Mouse (Mus musculus) kidney, postnatal 14 days (tissue): Measurements from ENCODE around the gene Zic1.

Experiments
- DNase-seq: peaks from one replicate; pipeline ENCODE4 v3.0.0; 2022; ENCODE audit warnings: mixed read lengths

Zic1 gene

DNA sequence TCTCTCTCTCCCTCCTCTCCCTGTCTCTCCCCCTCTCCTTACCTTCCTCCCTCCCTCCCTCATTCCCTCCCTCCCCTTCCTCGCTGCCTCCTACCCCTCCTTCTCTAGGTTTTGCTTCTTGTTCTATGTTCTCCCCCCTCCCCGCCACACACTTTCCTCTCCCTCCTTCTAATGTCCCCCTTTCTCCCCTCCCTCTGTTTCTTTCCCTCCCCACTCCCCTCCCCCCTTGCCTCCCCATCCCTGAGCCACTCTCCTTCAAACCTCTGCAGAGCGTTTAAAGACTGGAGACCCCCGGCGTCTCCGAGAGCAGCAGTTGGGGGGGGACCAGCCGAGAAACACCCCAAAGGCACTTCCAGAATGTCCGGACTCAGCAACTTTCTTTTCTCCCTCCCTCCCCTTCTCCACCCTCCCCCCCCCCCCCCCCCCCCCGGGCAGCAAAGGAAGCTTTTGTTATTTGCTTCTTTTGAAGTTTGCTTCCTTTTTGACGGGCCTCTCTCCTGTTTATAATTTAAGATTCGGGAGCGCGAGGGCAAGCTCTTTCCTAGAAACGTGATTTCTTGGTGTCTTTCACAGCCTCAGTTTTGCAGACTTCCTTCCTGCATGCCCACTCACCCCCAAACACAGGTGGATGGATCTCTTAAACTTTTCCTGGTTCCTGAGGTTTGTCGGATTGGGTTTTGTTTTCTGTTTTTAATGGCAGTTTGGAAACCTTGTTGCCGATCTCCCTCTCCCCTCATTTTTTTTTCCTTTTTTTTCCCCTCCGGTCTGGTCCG lies 802 bp upstream of the Zic1 start:
- no peak for DNase-seq

DNA sequence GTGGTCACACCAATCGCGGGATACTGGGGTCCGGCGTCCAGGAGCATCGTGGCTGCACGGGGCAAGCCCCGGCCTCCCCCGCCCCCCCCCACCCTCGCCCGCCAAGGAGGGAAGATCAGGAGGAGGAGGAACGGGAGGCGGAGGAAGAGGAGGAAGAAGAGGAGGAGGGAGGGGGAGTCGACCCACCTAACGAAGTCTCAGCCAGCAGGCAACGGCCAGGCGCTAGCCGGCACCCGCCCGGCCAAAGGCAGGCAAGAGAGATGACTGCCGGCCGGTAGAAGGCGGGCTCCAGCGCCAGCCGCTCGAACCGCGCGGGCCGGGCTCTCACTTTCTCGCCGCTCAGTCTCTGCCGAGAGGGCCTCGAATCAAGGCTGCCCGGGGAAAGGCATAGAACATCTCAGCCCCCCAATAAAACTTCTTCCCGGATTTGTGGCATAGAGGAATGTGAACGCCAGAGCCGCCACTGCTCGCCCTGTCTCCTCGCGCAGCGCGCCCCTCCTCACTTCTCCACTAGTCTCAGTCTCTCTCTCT lies 574 bp downstream of the Zic1 start:
- DNase-seq = no peak

DNA sequence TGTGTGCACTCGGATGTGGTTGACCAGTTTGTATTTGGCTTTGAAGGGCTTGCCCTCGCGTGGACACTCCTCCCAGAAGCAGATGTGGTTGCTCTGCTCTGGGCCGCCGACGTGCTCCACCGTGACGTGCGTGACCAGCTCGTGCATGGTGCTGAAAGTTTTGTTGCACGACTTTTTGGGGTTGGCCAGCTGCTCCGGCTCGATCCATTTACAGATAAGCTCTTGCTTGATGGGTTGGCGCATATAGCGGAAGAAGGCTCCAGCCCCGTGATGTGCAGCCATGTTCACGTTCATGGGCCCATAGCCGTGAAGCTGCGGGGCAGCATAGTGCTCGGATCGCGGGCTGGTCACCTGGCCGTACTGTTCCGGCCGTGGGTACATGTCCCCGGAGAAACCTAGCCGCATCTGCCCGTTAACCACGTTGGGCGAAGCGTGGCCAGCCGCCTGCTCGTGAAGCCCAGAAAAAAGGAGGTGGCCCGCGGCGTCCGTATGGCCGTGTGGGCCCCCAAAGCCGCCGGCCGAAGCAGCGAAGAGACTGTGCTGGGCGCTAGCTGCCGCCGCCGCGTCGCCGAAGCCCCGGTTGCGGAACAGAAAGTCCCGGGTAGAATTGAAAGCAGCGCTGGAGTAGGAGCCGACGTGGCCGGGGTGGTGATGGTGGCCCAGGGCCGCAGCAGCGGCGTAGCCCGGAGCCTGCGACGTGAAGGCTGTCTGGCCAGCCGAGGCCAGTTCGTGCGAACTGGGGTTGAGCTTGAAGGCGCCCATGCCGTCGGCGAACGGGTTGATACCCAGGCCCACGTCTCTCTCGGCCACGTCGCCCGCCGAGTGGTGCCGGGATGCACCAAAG lies 1.3 kb downstream of the Zic1 start:
- no peak for DNase-seq

DNA sequence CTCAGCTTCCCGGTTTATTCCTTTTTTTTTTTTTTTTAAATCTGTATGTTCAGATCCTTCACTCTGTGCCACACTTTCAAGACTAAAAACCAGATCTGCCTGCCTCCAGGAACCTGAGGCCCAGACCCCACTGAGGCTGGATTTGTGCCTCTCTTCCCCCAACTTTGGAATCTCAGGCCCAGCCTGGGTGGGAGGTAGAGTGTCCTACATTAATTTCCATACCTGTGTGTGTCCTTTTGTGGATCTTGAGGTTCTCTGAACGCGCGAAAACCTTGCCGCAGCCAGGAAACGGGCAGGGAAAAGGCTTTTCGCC lies 1.8 kb downstream of the Zic1 start:
- no peak for DNase-seq

DNA sequence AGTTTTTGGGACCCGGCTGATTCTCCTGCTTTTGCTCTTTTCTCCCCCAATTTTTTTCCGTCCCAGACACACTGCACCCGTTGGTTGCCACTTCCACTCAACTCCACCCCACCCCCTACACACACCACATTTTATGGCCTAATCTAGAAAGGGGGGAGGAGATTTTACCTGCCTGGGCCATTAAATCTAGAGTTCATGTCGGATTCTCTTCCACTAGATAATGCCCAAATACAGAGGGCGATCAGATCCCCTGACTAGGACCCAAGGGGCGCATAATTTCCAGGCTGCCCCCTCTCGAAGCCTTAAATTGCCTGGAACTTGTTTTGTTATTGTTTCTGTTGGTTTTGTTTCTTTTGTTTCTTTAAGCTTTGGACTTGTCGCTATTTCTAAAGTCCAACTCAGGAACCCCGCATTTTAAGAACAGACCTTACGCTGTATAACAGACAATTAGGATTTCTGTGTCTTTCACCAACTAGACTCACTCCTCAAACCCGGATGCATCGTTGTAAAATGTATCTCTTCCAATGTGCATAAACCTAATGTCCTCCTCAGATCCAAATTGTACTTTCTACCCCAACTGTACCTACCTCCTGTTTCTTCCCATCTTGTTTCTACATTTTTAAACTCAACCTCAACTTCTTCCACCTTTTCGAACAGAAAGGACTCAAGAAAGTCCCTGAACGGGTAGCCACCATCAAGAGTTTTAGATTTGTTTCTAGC lies 2.4 kb downstream of the Zic1 start:
- no peak for DNase-seq

DNA sequence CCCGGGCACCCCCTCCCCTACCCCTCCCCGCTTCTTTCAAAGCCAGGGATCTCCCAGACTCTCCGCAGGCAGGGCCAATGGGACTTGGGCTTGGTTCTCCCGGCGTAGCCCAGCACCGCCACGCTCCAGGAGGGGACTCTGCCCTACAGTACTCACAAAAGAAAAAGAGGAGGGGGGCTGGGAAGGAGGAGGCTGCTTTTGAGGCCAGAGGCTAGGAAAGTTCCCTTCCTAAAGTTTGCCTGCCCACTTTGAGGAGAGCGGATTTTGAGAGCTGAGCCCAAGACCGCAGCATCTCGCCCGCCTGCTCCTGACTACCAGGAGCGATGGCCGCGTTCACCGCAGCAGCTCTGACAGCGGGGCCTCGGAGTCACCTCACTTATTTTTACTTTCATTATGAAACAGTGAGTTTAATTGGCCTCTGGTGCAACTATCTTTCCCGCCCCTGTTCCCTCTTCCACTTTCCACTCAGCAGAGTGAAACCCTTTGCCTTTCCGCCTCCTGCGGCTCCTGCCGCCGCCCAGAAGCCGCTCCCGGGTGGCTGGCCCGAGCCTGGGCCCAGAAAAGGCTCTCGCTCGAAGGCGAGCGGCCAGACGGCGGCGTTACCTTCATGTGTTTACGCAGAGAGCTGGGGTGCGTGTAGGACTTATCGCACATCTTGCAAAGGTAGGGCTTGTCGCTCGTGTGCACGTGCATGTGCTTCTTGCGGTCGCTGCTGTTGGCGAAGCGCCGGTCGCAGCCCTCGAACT lies 3.6 kb downstream of the Zic1 start, which contains the start of gene Zic4:
Gene Zic4 (plus strand): TSS at position 558 of the 746 bp plus-strand sequence.
- DNase-seq = no peak

DNA sequence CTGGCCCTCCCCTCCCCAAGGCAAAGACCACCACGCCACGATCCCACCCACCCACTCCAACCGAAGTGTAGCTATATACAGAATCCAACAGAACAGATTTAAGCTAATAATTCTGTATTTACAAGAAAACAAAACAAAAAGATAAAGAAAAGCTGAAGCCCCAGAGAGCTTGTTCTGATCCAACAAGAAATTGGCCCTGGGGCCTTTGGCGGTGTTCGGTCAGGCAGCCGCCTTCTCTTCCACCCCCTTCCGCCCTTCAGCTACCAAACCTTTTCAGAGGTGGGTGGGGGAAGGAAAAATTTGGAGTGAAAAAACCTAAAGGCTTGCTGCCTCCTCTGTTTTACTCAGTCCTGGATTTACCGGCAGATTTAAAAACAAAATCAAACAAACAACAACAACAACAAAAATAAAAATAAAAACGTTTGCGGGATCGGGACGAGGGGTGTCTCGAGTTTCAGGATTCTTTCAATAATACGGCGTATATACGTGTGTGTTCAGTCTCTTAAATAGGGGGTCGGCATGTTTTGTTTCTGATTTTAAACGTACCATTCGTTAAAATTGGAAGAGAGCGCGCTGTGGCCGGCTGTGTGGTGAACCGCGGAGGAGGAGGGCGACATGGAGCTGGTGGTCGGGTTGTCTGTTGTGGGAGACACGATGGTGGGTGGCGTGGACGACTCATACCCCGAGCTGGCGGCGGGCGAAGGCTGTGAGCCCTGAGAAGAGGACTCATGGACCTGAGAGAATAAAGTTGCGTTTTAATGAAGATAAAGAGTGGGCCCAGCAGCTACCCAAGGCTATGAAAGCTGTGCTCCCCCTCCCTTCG lies 4.4 kb downstream of the Zic1 start:
- DNase-seq = no peak

DNA sequence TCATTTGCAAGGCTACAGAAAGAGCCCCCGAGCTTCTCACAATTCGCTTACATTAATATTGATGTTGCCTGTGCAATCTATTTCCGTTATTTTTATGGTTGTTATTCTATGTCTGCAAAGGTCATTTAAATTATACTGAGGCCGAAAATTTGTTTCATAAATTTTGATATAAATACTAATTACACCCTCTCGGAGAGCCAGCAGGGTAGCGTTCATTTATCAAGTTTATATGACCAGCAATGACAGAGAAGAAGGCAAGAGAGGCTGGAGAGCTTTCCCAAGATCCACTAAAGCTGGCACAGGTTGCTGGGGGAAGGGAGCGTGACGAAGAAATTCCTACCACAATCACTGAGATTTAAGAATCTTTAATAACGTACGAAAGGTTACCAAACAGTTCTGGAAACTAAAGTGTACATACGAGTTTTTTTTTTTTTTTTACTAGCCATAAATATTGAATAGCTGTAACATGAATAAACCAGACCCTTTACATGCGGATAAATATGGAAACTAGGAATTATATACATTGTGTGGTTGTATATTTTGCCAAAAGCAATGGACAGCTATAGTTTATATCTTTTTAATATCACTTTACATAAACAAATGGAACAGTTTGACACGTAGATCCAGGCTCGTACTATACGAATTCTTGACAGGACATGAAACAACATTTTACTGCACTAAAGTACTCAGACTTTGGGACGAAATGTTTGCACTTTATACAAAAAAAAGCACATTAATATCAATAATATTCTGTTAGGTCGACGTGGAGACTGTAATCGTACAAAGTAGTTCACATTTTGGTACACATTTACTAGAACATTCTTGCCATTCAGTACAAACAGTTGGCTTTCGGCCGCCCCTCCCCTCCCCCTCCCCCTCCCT lies 5.2 kb downstream of the Zic1 start:
- no peak for DNase-seq

DNA sequence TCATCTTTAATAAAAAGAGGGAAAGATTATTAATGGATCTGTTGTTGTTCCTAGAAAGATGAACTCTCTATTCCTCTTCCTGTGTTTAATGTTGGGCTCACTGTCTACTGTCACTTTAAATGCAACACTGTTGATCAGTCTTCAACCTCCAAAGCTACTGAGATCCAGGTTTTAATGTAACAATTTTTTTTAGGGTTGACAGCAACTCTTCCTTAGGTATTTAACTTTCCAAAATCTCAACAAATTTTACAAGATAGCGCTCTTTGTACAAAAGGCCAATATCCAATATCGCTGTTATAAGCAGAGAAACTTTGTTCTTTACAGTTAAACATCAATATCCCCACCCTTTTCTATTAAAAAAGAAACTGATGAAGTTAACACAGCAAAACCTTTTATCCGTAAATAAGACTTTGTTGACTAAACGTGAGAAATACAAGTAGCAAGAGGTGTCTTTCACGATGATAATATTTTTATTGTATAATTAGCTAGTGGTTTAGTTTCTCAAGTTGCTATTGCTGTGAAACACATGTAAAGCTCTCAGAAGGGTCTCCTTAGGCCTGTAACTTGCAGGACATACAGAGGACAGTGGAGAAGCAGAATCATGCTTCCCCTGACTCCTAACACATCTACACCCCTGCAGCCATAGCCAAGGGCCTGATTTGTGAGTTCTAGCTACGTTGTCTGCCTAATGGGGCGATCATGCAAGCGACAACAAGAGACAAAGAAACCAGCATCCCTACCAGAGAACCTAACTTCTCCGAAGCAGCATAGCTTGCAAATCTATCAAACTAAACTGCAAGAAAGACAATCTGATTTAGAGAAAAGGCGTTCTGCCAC lies 6.5 kb downstream of the Zic1 start:
- no peak for DNase-seq

DNA sequence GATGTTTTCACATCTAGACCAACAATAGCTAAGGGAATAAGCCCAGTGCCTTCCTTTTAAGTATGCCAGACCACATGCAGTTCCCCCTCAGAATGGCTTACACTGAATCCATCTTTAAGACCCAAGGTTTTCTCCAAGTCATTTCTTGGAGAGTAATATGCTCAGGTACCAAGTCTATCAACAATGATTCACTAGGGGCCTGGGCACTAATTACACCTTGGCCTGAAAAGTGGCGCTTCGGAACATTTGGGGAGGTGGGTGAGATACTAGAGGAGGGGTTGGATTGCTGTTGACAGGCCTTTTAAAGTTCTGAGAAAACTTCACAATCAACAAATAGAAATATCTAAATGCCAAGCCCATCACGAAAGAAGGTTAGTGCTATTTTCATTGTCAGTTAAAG lies 8.3 kb downstream of the Zic1 start:
- no peak for DNase-seq

DNA sequence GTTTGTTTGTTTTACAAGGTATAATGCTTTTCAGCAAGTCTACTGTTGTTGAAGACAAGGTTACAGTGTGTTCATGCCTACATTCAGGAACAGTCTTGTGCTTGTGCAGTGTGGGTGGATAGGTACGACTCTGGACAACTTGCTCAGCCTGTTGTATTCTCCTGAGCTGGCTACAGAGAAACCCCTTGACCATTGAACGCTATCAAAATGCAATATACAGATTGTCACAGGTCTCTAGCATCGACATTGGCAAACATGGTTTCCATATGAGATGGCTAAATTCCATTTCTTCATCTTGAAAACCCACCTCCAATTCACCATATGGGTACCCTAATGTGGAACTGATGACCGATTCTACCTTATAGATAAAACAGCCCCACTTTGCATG lies 9.3 kb downstream of the Zic1 start:
- DNase-seq = no peak

DNA sequence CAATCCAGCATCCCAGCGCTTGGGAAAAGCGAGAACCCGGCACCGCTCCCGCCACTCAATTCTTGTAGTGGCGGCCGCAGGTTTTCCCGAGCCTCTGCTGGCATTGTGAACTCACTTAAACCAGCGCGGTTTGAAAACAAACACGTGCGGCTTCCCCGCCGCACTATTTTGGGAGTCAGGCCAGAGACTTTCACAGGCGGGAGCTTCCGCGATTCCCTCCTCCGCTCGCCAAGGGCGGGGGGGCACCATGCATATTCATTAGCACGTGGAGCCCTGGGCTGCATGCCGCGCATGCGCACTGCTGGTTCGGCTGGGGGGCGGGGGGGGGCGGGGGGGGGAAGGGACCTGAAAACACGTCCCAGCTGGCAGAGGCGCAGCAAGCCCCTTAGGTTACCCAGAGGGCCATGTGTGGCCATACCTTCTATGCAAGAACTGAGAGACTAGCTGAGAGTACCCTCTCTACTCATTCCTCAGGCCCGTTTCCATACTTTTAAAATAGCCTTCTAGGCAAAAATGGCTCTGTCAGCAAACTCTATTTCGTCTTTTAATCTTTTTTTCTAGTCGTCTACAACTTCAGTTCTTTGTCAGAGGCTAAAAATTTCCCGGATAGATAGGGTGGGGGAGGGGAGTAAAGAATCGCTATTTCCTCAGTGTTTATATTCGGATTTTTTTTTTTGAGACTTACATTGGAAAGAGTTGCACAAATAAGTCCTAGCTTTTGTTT lies 9.8 kb downstream of the Zic1 start:
- no peak for DNase-seq

DNA sequence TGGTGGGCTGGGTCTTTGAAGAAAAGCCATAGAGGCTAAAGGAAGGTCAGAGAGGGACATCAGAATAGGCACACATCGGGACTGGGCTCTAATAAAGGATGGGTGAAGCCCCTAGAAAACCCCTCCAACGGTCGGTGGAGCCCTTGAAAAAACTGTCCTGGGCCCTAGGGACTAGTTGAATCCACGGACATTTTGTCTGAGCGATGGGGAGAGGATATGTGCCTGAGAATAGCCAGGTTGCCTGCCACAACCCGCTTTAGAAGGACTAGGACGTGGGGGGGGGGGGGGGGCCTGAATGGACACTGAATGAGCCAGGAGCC lies 10.4 kb downstream of the Zic1 start:
- DNase-seq = no peak

DNA sequence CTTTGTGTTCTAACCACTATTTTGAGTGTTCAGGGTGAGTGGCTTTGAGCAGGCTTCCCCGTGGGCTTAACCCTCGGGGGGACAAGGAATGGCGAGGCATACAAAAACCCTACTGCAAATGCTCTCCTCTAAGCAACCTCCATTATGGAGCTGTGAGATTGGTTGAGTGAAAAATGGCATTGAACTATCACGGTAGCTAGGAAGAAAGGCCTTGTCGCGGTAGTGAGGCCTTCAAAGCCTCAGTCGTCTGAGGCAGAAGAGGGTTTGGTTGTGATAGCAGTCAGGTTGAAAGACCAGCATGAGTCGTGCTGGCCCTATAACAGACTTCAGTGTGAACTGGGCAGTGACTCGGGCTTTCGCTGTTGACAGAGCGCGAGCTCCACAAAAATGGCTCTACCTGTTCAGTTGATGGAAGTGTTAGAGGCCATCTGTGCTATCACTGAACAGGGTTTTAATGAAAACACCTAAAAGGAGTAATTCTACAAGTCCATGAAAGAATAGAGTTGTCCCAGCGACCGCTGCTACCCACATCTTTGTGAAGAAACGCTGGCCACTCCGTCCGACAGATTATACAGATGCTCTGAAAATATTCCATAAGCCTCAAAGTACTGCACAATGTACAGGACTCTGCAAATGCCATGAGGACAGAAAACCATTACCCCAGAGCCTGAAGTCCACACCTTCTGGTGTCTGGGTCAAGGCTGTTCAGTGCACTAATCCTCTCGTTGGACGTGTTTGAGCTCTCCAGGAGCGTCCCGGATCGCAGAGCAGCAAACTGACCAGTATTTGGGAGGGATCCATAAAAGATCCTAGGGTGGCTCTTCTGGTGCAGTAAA lies 11.0 kb downstream of the Zic1 start:
- no peak for DNase-seq

DNA sequence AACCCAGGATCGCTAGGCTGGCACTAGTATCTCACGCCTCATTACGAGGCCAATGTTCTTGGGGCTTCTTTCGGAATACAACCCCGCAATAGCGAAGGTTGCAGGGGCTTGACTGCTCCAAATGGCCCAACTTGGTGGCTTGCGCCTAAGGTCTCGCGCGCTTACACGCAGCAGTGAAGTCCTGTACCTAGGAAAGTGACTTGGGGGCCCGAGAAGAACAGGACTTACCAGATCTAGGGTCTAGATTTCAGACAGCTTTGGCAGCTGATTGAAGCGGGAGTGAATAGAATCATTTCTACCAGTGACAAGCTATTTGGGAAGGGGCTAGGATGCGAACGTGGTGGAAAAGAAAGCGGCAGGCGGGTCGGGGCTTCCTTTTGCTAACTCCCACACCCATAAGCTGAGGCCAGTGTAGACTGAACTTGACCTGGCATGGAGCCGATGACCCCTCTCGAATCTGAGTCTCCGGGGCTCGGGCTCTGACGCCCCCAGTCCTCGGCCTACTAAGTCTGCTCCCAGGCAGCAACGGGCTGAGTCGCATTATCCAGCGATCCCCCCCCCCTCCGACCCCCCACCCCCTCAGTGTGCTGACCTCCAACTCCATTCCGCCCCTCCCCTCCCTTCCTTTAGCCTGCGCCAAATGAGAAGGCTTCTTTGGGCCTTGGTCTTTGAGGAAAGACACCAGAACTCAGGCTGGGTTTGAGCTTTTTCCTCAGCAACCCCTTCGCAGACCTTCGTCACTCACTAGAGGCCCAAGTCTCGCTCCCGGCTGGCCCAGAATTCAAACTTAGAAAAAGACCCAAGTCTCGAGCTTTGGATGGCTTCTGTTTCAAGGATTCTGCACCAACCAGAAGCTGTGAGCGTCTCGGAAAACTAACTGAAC lies 11.8 kb downstream of the Zic1 start:
- no peak for DNase-seq

DNA sequence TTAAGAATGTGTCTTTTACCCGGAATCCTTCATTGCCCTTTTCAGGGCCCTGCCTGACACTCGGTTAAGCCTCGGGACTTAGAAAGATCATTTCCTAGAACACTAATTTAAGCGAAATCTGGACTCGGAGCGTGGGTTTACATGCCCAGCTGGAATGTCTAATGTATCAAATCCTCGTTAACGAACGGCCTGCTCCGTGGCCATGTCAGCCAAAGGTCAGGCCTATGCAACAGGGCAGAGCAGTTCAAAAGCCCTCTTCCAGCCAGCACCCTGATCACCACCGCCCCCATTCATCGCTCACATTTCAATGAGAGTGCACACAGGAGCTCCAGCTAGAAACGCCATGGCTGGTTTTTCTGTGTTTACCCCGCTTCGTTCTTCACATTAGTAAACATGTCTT lies 12.8 kb downstream of the Zic1 start:
- no peak for DNase-seq

DNA sequence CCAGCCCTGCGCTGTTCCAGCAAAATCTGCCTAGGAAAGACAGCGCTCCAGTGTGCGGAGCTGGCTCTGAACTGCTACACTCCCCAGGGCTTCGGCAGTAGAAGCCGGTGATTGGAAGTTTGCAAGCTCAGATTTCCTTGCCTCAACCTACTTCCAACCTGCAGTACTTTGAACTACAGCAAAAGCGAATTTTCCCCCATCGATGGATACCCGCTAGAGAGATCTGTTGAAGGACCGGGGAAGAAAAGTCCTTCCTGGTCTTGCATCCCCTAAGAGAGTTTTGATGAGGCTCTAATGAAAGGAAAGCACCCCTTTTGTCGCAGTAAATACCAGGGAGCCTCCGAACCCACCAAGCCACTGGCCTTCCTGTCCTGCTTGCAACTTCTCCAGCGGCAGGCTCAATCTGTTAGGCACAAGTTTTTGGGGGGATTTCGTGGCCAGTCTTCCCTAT lies 13.6 kb downstream of the Zic1 start:
- no peak for DNase-seq
